Mouse (Mus musculus) ES-E14 (cell line): ENCODE measurements at regions not wholly inside any gene's neighbourhood (a gene's known extent, or its start where the extent isn't known, plus 50 kb on each side); places are given as distances from the start of the nearest gene placed in this dataset.

Experiments used
- DNase-seq: peaks from one replicate; pipeline ENCODE4 v3.0.0-alpha.2; 2013; ENCODE audit warnings: low read depth, low spot score
- H3K27ac ChIP-seq: 2 replicates; pipeline ENCODE4 v1.5.1; 2012; ENCODE audit warnings: low read depth, mild to moderate bottlenecking, low read length, moderate library complexity, mixed read lengths; ENCODE audit not compliant: poor library complexity, insufficient read depth, severe bottlenecking
- H3K36me3 ChIP-seq: 2 replicates; pipeline ENCODE4 v1.6.1; 2012; ENCODE audit warnings: mild to moderate bottlenecking, low read length, moderate library complexity, mixed read lengths; ENCODE audit not compliant: control insufficient read depth, poor library complexity, insufficient read depth, severe bottlenecking
- H3K4me1 ChIP-seq, 2 experiments: fragments of 150-350 bp in 1 of 2; sonication (generic) in 1 of 2; 2 replicates each; pipeline ENCODE4 v1.6.1; 2012; ENCODE audit warnings: low read length in 2 of 2, mild to moderate bottlenecking in 1 of 2, mixed read lengths in 1 of 2; ENCODE audit not compliant: control insufficient read depth in 2 of 2, insufficient read depth in 2 of 2, poor library complexity in 1 of 2
- H3K4me3 ChIP-seq, 2 experiments: fragments of 150-350 bp in 1 of 2; sonication (generic) in 1 of 2; 2 replicates each; pipeline ENCODE4 v1.5.1; 2012; ENCODE audit warnings: low read length in 2 of 2, low read depth in 1 of 2, mild to moderate bottlenecking in 1 of 2, mixed read lengths in 1 of 2; ENCODE audit not compliant: insufficient read depth in 1 of 2, poor library complexity in 1 of 2, severe bottlenecking in 1 of 2
- H3K9ac ChIP-seq: 2 replicates; pipeline ENCODE4 v1.6.1; 2012; ENCODE audit warnings: low read depth, mild to moderate bottlenecking, low read length, mixed read lengths; ENCODE audit not compliant: poor library complexity, insufficient read depth, severe bottlenecking
- H3K9me3 ChIP-seq: fragments of 150-350 bp; sonication (generic); 2 replicates; pipeline ENCODE4 v1.6.1; 2012; ENCODE audit warnings: low read depth, mild to moderate bottlenecking, low read length; ENCODE audit not compliant: control insufficient read depth, insufficient read depth
- CHD2 ChIP-seq: IDR thresholded peaks from 2 replicates; pipeline ENCODE4 v1.6.1; 2014; ENCODE audit warnings: mild to moderate bottlenecking, low read depth, low read length, inconsistent platforms
- HCFC1 ChIP-seq: IDR thresholded peaks from 2 replicates; pipeline ENCODE4 v1.6.1; 2012; ENCODE audit warnings: low read length, inconsistent platforms, borderline replicate concordance; ENCODE audit not compliant: insufficient read depth
- MAFK ChIP-seq: IDR thresholded peaks from 2 replicates; pipeline ENCODE4 v1.6.1; 2014; ENCODE audit warnings: mild to moderate bottlenecking, low read depth, low read length, inconsistent platforms; ENCODE audit not compliant: insufficient read depth
- ZC3H11A ChIP-seq: IDR thresholded peaks from 2 replicates; pipeline ENCODE4 v1.6.1; 2012; ENCODE audit warnings: low read depth, mild to moderate bottlenecking, inconsistent platforms, low read length, borderline replicate concordance
- ZNF384 ChIP-seq: IDR thresholded peaks from 2 replicates; pipeline ENCODE4 v1.6.1; 2012; ENCODE audit warnings: low read depth, low read length, inconsistent platforms
- in situ Hi-C, 2 experiments: fragments of 600-800 bp; cut with MboI; formaldehyde crosslinking; loops; one replicate each; pipeline ENCODE4 v1.15.1; 2025; ENCODE audit warnings: low sequenced_read_pairs in 2 of 2, inconsistent platforms in 1 of 2; ENCODE audit not compliant: unreplicated experiment in 2 of 2

DNA sequence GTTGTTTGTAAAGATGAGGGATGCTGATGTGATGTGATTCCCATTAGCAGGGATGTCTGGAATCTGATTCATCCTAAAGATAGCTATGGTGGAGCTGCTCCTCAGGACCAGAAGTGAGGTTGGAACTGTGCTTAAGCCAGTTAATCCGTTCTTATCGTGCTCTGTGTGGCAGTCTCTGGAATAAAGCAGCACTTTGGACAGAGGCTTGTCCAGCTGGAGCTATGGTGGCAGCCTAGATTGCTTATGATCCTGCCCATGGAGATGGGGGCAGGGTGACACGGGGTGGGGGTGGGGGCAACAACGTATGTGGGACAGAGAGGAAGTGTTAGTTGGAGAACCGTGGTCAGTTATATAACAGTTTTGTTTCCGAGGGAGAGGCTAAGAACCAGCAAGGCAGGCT lies 82.0 kb upstream of the Arhgap32 start:
- Histone ChIP-seq H3K4me3 (no peak overlapping the region), H3K36me3 (no peaks in the 10 kb centered on the region), H3K4me1 (peaks cover 6 to 7% of the 10 kb centered on the region in 2 experiments; a peak in 3 of 4 replicates), H3K27ac (no peak overlapping the region), H3K9ac (no peak overlapping the region), H3K9me3 (no peaks in the 10 kb centered on the region)
- in situ Hi-C loops: no loop called here
- TF ChIP-seq MAFK: no peak
- no peak for TF ChIP-seq ZC3H11A
- TF ChIP-seq CHD2: no peak
- no peak for TF ChIP-seq HCFC1
- TF ChIP-seq ZNF384: no peak
- DNase-seq: no peak

DNA sequence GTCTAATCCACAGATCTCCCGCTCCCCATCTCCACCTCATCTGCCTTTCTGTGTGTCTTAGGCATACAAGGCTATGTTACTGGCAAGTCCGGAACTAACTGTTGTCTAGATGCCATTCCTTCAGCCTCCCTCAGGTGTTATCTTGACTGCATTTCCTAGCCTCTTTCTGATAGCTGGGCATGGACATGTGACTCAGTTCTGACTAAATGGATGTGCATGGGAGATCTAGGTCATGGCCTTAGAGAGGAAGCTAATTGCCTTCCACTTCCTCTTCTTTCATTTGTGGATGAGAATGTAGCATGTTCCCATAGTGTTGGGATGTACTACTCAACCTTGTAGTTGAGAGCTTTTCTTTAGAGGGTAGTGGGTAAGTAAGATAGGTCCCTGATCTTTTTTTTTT lies 75.9 kb upstream of the Arhgap32 start:
- Histone ChIP-seq H3K9ac (no peak overlapping the region), H3K4me3 (no peak overlapping the region), H3K36me3 (no peaks in the 10 kb centered on the region), H3K4me1 (no peaks in the 10 kb centered on the region), H3K9me3 (no peaks in the 10 kb centered on the region), H3K27ac (no peak overlapping the region)
- TF ChIP-seq MAFK: no peak
- in situ Hi-C loops: no loop called here
- DNase-seq: no peak

DNA sequence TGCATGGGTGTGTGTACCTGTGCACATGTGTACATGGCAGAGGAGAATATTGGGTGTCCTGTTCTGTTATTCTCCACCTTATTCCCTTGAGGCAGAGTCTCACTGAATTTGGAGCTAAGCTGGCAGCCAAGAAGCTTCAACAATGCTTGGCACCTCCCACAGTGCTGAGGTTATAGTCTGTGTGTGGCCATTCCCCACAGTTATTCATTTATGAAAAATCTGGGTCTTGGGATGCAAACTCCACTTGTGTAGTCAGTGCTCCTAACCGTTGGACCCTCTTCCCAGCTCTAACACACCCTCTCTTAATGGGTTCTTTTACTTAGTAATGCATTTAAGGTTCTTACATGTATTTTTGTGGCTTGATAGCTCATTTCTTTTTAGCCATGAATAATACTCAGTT lies 72.6 kb upstream of the Arhgap32 start:
- Histone ChIP-seq H3K9me3 (no peaks in the 10 kb centered on the region), H3K9ac (no peak overlapping the region), H3K27ac (no peak overlapping the region), H3K4me1 (peaks cover 0 to 2% of the 10 kb centered on the region in 2 experiments; a peak in 1 of 4 replicates), H3K4me3 (no peak overlapping the region), H3K36me3 (no peaks in the 10 kb centered on the region; the same call in 1 of the 2 replicates)
- TF ChIP-seq ZC3H11A (no peak), ZNF384 (no peak), HCFC1 (no peak), MAFK (no peak), CHD2 (no peak)
- in situ Hi-C loops: no loop called here
- no peak for DNase-seq

DNA sequence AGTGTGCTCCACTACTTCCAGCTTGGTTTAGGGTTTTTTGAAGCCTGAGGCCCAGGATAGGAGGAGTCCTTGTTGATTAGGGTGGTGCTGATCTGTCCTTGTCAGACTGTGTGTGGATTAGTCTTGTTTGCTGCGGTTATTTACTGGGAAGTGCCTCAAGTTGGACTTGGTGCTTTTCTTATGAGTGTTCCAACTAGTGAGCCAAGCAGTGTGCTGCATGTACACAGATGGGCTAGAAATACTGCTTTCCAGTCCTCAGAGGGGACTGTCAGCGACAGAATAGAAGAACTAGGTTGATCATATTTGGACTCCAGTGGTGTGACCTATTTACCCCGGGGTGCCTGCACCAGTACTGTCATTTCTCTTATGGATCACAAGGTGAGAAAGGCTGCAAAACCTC lies 69.1 kb upstream of the Arhgap32 start:
- H3K9me3 ChIP-seq: no peaks in the 10 kb centered on the region
- H3K27ac ChIP-seq: no peak overlapping the region
- in situ Hi-C loops: no loop called here
- no peak overlapping the region for H3K9ac ChIP-seq
- TF ChIP-seq ZNF384: no peak
- no peak for TF ChIP-seq HCFC1
- TF ChIP-seq ZC3H11A: no peak
- TF ChIP-seq MAFK: no peak
- TF ChIP-seq CHD2: no peak
- no peaks in the 10 kb centered on the region; the same call in 1 of the 2 replicates for H3K36me3 ChIP-seq
- DNase-seq: no peak
- H3K4me1 ChIP-seq: peaks cover 0 to 2% of the 10 kb centered on the region in 2 experiments; a peak in 1 of 4 replicates
- H3K4me3 ChIP-seq: no peak overlapping the region

DNA sequence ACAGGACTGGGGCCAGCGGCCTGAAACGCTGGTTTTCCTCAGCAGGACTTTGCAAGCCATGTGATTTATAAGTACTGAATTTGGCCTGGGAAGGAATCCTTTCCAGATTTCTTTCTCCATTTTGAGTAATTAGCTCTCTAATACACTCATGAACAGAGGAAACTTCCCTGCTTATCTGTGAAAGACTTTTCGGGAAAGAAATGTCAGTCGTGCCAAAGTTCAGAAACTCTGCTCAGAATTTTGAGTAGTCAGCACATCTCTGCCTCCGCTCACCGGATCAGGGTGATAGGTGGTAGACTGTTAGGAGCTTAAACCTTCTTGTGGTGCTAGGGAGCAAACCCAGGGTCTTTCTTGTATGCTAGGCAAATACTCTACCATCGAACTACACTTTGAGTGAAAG lies 67.0 kb upstream of the Arhgap32 start:
- peaks cover 0 to 2% of the 10 kb centered on the region in 2 experiments; a peak in 1 of 4 replicates for H3K4me1 ChIP-seq
- TF ChIP-seq HCFC1: no peak
- H3K36me3 ChIP-seq: no peaks in the 10 kb centered on the region; the same call in 1 of the 2 replicates
- no peak overlapping the region for H3K4me3 ChIP-seq
- in situ Hi-C loops: no loop called here
- no peaks in the 10 kb centered on the region for H3K9me3 ChIP-seq
- H3K9ac ChIP-seq: no peak overlapping the region
- no peak for DNase-seq
- H3K27ac ChIP-seq: no peak overlapping the region
